Mouse (Mus musculus) limb, embryonic 10.5 days (tissue): ENCODE data around the gene Kdelc2. TPM values are rescaled to one million over a fixed set of nuclear protein-coding genes. Genes with fewer than 3 reads are reported as not detected.

ENCODE experiments used
- DNase-seq: peaks from one replicate; pipeline ENCODE4 v3.0.0-alpha.2; 2017; ENCODE audit warnings: low spot score
- H3K27ac ChIP-seq: fragments of 300-500 bp; sonication (generic); 2 replicates; pipeline ENCODE4 v1.5.1; 2016; ENCODE audit warnings: mild to moderate bottlenecking
- H3K27me3 ChIP-seq: fragments of 300-500 bp; sonication (generic); 2 replicates; pipeline ENCODE4 v1.6.1; 2016; ENCODE audit warnings: low read depth, mild to moderate bottlenecking; ENCODE audit not compliant: poor library complexity, severe bottlenecking
- H3K36me3 ChIP-seq: fragments of 300-500 bp; sonication (generic); 2 replicates; pipeline ENCODE4 v1.6.1; 2016; ENCODE audit warnings: mild to moderate bottlenecking, moderate library complexity
- H3K4me1 ChIP-seq: fragments of 300-500 bp; sonication (generic); 2 replicates; pipeline ENCODE4 v1.6.1; 2016
- H3K4me3 ChIP-seq: fragments of 300-500 bp; sonication (generic); 2 replicates; pipeline ENCODE4 v1.5.1; 2016; ENCODE audit warnings: mild to moderate bottlenecking, moderate library complexity
- H3K9me3 ChIP-seq: fragments of 300-500 bp; sonication (generic); replicated peaks from 2 replicates; pipeline ENCODE4 v1.6.1; 2016; ENCODE audit warnings: mild to moderate bottlenecking
- WGBS: fragments of 180-500 bp; shearing (Covaris S2); methylation state at CpG from one replicate; pipeline ENCODE4 v1.1.7; 2016; 5-methylcytosine and 5-hydroxymethylcytosine counted together
- polyA plus RNA-seq: library from polyadenylated mRNA; unstranded; fragments of >200 nt; fragmentation: Nextera tagmentation; extraction: Ambion mirVana; gene quantifications from 2 replicates; pipeline ENCODE4 v1.2.1, GENCODE M21; 2016

The Kdelc2 gene
- polyA plus RNA-seq, 1 experiment from 2014 or later, result 10.3 TPM

DNA sequence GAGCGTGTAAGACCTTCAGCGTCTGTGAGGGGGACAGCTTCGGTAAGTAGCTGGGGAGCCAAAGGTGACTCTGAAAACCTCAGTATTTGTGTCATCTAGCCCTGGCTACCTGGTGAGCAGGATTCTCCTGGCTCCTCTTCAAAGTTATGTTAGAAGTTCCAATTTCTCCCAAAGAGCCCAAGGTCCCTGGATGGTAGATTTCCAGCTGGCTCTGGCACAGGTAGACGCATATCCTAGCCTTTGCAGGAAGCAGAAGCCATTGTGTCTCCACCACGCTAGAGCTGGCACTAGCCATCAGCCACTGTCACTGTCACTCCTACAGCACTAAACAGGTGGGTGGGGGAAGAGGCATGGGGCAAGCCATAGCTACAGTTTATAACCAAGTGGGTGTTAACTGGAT is 30.7 kb upstream of the Kdelc2 start:
- Histone ChIP-seq H3K4me3 (no peak overlapping the region), H3K36me3 (no peaks in the 10 kb centered on the region)
- 88% methylated on average over 5 of the region's 5 CpGs for WGBS

GRCm38 (mm10) chr9:53356219-53357155 is 27.3 kb upstream of the Kdelc2 start:
- Histone ChIP-seq H3K9me3 (no peaks in the 10 kb centered on the region), H3K27ac (no peak overlapping the region), H3K27me3 (no peaks in the 10 kb centered on the region), H3K36me3 (no peaks in the 10 kb centered on the region), H3K4me3 (no peak overlapping the region), H3K4me1 (no peaks in the 10 kb centered on the region)
- WGBS, result 62% methylated on average over 14 of the region's 14 CpGs
- DNase-seq, result no peak

More for the DNA sequence above, 30.7 kb upstream of the Kdelc2 start:
- DNase-seq, result no peak
- H3K4me1 ChIP-seq, result no peaks in the 10 kb centered on the region
- no peak overlapping the region for H3K27ac ChIP-seq
- no peaks in the 10 kb centered on the region for H3K9me3 ChIP-seq
- no peaks in the 10 kb centered on the region for H3K27me3 ChIP-seq

- Histone ChIP-seq H3K27ac (no peak overlapping the region), H3K36me3 (no peaks in the 10 kb centered on the region), H3K9me3 (no peaks in the 10 kb centered on the region), H3K27me3 (no peaks in the 10 kb centered on the region), H3K4me3 (no peak overlapping the region), H3K4me1 (no peaks in the 10 kb centered on the region)
- DNase-seq, result no peak
- 73% methylated on average over 3 of the region's 3 CpGs for WGBS
Measured at GRCm38 (mm10) chr9:53371339-53371738, 12.5 kb upstream of the Kdelc2 start.

- Histone ChIP-seq H3K36me3 (no peaks in the 10 kb centered on the region), H3K27me3 (no peaks in the 10 kb centered on the region), H3K4me3 (no peak overlapping the region), H3K4me1 (no peaks in the 10 kb centered on the region), H3K9me3 (no peaks in the 10 kb centered on the region), H3K27ac (no peak overlapping the region)
- no peak for DNase-seq
- WGBS, result 85% methylated on average over 4 of the region's 4 CpGs
Measured at GRCm38 (mm10) chr9:53375907-53376306, 7.9 kb upstream of the Kdelc2 start.

DNA sequence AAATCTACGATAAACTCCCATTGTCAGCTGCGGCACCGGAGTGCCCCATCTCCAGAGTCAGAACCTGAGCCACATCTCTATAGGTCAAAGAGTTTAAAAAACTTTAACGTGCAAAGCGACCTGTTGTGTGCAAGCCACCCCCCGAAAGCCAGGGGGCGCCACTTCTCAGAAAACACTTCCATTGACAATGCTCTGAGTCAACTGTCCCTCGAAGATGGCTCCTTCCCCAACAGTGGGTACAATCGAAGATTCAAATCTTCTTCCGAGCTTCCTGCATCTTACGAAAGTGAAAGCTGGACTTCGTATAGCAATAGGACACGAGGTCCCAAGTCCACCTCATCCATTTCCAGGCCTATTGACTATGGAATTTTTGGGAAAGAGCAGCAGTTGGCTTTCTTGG is 7.0 kb upstream of the Kdelc2 start:
- H3K27me3 ChIP-seq, result no peaks in the 10 kb centered on the region
- no peaks in the 10 kb centered on the region for H3K9me3 ChIP-seq
- WGBS, result 83% methylated on average over 13 of the region's 13 CpGs
- H3K27ac ChIP-seq, result no peak overlapping the region
- no peaks in the 10 kb centered on the region for H3K4me1 ChIP-seq
- no peaks in the 10 kb centered on the region for H3K36me3 ChIP-seq
- no peak for DNase-seq
- H3K4me3 ChIP-seq, result no peak overlapping the region

- no peak for DNase-seq
- H3K27me3 ChIP-seq, result no peaks in the 10 kb centered on the region
- 71% methylated on average over 5 of the region's 5 CpGs for WGBS
- no peak overlapping the region for H3K27ac ChIP-seq
- no peaks in the 10 kb centered on the region for H3K4me1 ChIP-seq
- H3K4me3 ChIP-seq, result no peak overlapping the region
- no peaks in the 10 kb centered on the region for H3K9me3 ChIP-seq
- H3K36me3 ChIP-seq, result no peaks in the 10 kb centered on the region
Measured at GRCm38 (mm10) chr9:53377597-53377996, 6.2 kb upstream of the Kdelc2 start.

GRCm38 (mm10) chr9:53378171-53378570 is 5.7 kb upstream of the Kdelc2 start:
- no peak overlapping the region for H3K4me3 ChIP-seq
- 84% methylated on average over 3 of the region's 3 CpGs for WGBS
- H3K4me1 ChIP-seq, result no peaks in the 10 kb centered on the region
- H3K27ac ChIP-seq, result no peak overlapping the region
- no peak for DNase-seq
- no peaks in the 10 kb centered on the region for H3K27me3 ChIP-seq
- H3K36me3 ChIP-seq, result no peaks in the 10 kb centered on the region
- no peaks in the 10 kb centered on the region for H3K9me3 ChIP-seq

GRCm38 (mm10) chr9:53380595-53380994 is 3.2 kb upstream of the Kdelc2 start:
- Histone ChIP-seq H3K9me3 (no peaks in the 10 kb centered on the region), H3K4me1 (peaks cover 15% of the 10 kb centered on the region), H3K27ac (no peak overlapping the region), H3K27me3 (no peaks in the 10 kb centered on the region), H3K36me3 (no peaks in the 10 kb centered on the region), H3K4me3 (no peak overlapping the region)
- DNase-seq, result no peak
- WGBS, result 91% methylated on average over 2 of the region's 2 CpGs

DNA sequence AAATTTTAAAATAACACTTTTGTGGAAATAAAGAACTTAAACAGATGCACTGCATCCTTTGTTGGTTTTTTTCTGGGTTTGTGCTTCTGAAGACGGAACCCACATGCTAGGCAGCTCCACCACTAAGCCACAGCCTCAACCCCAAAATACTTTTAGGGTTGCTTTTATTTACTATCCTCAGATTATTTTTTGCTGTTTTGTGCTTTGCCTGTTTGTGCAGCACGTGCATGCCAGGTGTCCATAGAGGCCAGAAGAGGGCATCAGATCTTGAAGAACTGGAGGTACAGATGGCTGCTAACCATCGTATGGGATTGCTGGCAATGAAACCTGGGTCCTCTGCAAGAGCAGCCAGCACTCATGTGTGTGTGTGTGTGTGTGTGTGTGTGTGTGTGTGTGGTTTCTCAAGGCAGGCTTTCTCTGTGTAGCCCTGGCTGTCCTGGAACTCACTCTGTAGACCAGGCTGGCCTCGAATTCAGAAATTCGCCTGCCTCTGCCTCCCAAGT is 2.7 kb upstream of the Kdelc2 start:
- H3K27me3 ChIP-seq, result no peaks in the 10 kb centered on the region
- H3K36me3 ChIP-seq, result no peaks in the 10 kb centered on the region
- peaks cover 15% of the 10 kb centered on the region for H3K4me1 ChIP-seq
- no peak overlapping the region for H3K4me3 ChIP-seq
- no peaks in the 10 kb centered on the region for H3K9me3 ChIP-seq
- DNase-seq, result no peak
- 86% methylated on average over 5 of the region's 5 CpGs for WGBS
- H3K27ac ChIP-seq, result no peak overlapping the region

DNA sequence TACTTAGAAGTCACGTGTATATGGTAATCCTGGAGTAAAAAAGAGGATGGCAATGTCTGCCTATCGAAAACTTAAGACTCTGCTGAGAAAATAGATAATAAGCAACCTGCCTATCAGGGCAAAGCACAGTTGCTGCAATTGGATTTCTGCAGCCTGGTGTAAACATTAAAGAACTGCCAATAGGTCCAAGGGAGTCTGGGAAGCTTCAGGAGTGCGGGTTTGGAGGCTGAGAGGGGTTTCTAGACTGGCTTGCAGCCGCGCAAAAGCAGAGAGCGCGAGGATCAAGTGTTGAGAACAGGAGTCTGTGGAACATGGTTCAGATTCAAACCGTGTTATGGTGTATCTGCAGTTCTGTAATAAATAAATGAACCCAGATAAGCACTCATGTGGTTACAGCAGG is 1.0 kb downstream of the Kdelc2 start:
- H3K27ac ChIP-seq, result peak overlapping the region; percentile 97
- no peaks in the 10 kb centered on the region for H3K36me3 ChIP-seq
- H3K27me3 ChIP-seq, result no peaks in the 10 kb centered on the region
- no peaks in the 10 kb centered on the region for H3K9me3 ChIP-seq
- H3K4me1 ChIP-seq, result peaks cover 15% of the 10 kb centered on the region
- 23% methylated on average over 8 of the region's 8 CpGs for WGBS
- H3K4me3 ChIP-seq, result peak overlapping the region; percentile 84
- DNase-seq, result no peak

DNA sequence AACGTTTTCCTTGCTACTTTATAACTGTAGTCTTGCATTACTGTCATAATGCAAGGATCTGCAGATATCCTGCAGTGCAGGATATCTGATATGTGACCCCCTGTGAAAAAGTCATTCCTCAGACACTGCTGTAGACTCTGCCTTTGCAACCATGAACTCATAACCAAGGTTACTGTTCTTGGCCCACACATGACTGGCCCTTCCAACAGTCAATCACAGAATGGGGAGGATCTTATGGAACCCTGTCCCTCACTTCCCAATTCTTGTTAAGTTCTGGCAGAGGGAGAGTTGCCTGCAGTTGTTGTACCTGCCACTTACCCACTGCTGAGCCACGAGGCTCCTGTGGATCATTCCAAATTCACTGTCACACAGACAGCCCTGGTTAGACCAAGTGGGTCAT is 3.6 kb downstream of the Kdelc2 start:
- WGBS, result 73% methylated on average over 2 of the region's 2 CpGs
- Histone ChIP-seq H3K27me3 (no peaks in the 10 kb centered on the region), H3K4me3 (no peak overlapping the region), H3K36me3 (no peaks in the 10 kb centered on the region), H3K9me3 (no peaks in the 10 kb centered on the region), H3K4me1 (peaks cover 15% of the 10 kb centered on the region), H3K27ac (no peak overlapping the region)
- DNase-seq, result no peak

- Histone ChIP-seq H3K27me3 (no peaks in the 10 kb centered on the region), H3K27ac (no peak overlapping the region), H3K36me3 (no peaks in the 10 kb centered on the region), H3K4me3 (no peak overlapping the region), H3K4me1 (peaks cover 11% of the 10 kb centered on the region), H3K9me3 (no peaks in the 10 kb centered on the region)
- WGBS, result 92% methylated on average over 3 of the region's 3 CpGs
- no peak for DNase-seq
Measured at GRCm38 (mm10) chr9:53389109-53389508, 5.3 kb downstream of the Kdelc2 start.

- Histone ChIP-seq H3K4me3 (no peak overlapping the region), H3K27ac (no peak overlapping the region), H3K27me3 (no peaks in the 10 kb centered on the region), H3K4me1 (peaks cover 3% of the 10 kb centered on the region), H3K9me3 (no peaks in the 10 kb centered on the region), H3K36me3 (no peaks in the 10 kb centered on the region)
- no peak for DNase-seq
- WGBS, result 84% methylated on average over 7 of the region's 7 CpGs
Measured at GRCm38 (mm10) chr9:53390136-53390535, 6.3 kb downstream of the Kdelc2 start.
